Mouse (Mus musculus) c-Kit-negative CD71-positive TER-119-positive erythroid progenitor cells, embryonic 14.5 days (primary cell): ENCODE data around the gene Cers2.

ENCODE experiments used
- DNase-seq: peaks from one replicate; pipeline ENCODE4 v3.0.0-alpha.2; 2013; ENCODE audit warnings: low read depth, low spot score

Gene Cers2

DNA sequence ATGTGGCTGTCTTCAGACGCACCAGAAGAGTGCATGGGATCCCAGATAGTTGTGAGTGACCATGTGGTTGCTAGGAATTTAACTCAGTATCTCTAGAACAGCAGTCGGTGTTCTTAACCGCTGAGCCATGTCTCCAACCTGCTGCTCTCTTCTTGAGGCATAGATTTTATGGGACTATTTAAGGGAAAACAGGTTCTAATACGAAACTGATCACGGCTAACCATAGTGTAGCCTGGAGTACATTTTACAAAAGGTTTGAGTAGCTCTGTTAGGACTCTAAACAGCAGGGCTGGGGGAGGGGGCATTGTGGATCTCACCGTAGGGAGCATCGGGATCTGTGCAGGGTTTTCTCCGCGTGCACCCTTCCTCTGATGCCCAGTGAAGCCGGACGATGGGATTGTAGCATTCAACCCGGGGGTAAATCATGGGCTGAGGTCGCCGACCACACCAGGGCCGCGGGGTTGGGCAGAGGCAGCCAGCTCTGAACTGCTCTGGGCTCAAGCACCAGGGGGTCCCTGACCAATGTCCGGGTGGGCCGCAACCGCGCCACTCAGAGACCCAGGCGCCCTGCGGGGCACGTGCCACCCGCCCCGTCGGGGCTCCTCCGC, at the start of gene Cers2:
Gene Cers2, plus strand, starts transcription at position 306 of the 608 bp plus-strand sequence.
- DNase-seq, result no peak

DNA sequence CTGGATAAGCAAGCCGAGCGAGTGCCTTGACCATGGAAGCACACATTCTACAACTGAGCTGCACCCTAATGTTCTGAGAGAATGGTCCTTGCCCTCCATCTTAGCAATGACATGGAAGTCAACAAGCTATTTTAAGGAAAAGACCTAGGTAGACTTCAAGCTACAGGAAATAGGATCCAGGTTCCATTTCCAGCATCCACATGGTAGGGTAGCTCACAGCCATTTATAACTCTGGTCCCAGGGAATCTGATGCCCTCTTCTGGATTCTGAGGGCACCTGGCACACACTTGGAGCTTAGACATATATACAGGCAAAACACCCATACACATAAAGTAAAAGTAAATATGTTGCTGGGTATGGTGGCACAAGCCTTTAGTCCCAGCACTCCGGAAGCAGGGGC, 48.5 kb upstream of the Cers2 start:
- DNase-seq, result no peak

DNA sequence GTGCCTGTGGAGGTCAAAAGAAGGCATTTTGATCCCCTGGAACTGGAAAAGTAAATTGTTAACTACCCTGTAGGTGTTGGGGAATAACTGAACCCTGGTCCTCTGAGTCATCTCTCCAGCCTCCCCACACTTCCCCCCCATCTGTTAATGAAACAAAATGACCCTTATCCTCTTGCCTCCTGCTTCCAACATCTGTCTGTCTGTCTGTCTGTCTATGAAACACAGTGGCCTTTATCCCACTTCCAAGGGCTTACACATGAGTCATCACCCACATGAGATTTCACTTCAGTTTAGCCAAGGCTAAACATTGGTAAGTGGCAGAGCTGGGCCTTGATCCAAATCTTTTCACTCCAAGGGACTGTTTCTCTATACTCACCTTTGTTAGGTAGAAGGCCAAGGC, 46.7 kb upstream of the Cers2 start:
- DNase-seq, result no peak

DNA sequence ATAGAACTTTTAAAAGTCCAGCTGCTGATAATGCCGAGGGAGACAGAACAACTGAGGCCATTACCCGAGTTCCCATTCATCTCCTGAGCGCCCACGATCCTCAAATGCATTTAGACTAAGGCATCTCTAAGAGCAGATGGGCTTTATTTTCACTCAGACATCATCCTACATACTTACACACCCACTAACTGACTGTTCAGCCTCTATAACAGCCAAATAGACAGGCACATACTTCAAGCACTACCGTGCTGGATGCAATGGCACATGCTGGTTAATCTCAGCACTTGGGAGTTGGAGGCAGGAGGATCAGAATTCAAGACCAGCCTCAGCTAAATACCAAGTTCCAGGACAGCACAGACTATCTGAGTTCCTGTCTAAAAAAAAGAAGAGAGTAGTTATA, 44.8 kb upstream of the Cers2 start:
- no peak for DNase-seq

DNA sequence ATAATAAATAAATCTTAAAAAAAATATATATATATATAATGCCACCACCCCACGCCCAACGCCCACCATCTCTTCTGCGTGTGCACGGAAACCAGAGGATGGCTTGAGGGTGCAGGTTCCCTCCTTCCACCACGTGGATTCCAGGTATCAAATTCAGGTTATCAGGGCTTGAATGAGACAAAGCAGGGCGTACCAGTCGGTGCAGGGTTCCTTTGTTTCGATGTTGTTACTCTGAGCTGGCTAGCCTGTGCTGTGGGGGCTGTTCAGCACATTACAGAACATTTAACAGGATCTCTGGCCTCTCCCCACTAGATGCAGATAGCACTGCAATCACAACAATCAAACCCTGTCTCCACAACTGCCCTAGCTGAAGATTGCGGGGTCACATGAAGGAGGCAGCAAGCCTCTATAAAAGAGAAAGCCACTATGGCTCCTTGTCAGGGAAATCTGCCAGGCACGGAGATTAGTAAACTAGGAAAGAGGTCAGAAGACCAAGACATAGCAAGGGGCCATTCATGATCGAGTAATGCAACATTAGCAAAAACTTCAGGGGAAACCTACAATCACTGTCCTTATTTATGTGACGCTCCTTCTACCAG, 43.7 kb upstream of the Cers2 start:
- DNase-seq, result no peak

DNA sequence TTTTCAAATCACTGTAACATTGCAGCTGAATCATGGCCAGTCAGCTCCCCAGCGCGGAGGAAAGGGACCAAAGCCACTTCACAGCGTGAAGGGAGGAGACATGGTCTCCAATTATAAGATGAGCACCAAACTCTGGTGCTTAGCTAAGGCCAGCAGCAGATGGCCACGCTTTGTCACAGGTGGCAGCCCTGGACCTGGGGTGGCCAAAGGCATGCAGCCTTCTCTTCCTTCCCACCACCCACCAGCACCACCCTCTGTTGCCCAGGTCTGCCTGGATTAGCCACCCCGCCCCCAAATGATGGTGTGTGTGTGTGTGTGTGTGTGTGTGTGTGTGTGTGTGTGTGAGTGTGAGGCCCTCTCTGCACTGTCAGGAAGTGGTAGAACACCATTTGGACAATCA, 41.1 kb upstream of the Cers2 start:
- no peak for DNase-seq

DNA sequence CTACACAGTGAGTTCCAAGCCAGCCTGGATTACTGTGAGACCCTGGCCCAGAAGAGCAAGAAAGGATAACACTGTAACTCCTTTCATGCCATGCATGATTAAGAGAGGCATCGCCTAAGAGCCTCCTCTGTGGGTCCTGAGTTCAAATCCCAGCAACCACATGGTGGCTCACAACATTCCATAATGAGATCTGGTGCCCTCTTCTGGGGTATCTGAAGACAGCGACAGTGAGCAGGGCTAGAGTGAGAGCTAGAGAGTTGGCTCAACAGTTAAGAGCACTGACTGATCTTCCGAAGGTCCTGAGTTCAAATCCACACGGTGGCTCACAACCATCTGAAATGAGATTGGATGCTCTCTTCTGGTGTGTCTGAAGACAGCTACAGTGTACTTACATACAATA, 40.1 kb upstream of the Cers2 start:
- DNase-seq, result no peak

DNA sequence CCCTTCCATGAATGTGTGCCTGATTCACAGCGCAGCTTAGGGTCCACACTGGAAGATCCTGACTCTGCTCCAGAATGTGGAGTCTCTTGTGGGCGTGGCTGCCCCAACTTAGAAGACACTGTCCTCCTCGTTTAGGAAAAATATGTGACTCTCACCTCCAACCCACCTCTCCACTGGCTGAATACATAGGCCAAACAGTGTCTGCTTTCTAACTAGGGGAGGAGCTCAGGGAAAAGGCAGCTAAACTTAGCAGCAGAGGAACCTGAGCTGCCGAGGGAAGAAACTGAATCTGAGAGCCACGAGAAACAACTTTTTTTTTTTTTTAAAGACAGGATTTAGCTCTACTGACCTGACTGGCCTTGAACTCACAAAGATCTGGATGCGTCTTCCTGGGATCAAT, 39.4 kb upstream of the Cers2 start:
- DNase-seq, result no peak

DNA sequence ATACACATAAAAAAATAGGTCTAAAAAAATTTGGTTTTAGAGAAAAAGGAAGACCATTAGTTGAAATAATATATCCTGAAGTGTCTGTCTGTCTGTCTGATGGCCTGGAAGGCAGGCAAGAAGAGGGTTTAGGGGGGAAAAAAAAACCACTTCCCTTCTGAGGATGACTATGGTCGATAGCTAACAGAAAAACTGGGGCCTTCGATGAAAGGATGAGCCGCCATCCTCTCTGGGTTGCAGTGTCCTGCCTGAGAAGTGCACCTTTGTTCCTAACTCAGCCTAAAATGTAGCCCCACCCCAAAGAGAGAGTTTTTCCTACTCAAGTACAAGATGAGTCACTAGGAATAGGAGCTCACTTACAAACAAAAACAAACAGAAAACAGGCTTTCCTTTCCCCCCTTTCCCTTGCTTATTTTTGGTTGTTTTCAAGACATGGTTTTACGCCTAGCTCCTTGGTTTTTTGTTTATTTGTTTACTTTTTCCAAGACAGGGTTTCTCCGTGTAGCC, 38.1 kb upstream of the Cers2 start:
- no peak for DNase-seq

DNA sequence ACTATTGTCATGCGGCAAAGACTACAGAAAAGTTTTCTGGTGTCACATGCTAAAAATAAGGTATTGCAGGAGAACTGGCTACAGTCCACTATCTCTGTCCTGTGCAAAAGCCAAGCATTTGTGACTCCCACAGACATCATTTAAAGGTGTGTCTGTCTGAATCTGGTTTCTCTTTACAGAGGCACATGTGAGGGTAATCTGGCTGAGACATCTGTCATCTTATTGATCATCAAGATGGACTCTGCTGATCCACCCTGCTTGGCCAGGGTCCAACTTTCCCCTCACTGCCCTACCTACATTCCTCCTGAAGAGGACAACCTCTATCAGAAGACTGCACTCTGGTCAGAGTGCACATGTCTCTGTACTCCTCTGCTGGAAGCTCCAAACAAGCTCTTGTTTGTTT, 37.4 kb upstream of the Cers2 start:
- DNase-seq, result no peak

DNA sequence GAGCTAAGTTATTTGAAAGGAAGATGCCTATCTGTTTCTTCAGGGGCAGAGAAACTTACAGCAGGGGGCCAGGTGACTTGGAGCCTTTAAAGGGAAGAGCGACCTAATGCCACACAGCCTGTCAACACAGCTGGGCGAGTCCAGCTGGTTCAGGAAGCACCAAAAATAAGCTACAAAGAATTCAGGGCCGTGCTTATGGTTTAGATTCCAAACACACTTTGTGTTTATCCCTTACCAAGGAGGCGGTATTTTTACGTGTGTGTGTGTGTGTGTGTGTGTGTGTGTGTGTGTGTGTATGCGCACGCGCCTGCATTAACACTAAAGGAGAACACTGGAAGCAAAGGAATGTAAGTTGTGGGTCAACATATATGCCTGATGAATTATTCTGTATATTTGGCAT, 33.8 kb upstream of the Cers2 start:
- no peak for DNase-seq

DNA sequence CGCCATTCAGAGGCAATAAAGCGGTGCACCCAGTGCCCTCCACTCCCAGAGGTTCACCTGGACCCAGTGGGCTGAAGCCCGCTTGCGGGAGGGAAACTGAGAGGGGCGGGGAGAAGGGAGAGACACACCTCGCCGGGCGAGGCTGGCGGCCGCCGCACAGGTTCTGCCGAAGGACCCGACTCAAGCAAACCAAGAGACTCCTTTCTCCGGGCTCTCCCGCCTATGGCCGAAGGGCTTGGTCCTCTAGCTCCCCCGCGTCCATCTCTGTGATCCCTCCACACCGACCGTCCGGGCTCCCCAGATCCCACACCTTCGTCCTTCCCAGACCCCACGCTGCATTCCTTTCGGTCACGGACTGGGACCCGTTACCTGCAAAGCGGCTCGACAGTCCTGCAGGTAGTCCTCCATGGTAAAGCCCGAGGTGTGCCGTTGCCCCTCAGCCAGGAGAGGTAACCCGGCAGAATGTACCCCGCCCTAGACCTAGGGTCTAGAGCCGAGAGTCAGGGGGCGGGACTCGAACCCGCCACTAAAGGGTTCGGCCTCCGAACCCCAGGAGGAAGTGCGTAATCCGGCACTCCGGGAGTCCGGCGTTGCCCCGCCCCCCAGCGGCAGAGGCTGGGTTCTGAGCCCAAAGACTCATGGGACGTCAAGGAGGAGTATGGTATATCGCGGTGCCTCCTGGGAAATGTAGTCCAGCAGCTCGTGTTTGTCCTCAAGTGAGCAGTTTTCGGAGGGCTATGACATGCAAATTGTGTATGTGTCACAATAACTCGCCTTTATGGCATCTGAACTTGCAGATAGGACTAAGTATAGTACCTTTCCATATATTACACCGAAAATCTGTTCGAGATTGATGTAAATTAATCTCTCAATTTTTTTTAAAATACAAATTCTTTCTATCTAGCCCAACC, 33.1 kb upstream of the Cers2 start, which contains the start of the genes Mindy1 and Prune1:
Gene Mindy1, plus strand, starts transcription at position 130 of the 911 bp plus-strand sequence.
Gene Prune1, minus strand, starts transcription at position 861 of the 911 bp plus-strand sequence.
- DNase-seq, result peak; percentile 98

DNA sequence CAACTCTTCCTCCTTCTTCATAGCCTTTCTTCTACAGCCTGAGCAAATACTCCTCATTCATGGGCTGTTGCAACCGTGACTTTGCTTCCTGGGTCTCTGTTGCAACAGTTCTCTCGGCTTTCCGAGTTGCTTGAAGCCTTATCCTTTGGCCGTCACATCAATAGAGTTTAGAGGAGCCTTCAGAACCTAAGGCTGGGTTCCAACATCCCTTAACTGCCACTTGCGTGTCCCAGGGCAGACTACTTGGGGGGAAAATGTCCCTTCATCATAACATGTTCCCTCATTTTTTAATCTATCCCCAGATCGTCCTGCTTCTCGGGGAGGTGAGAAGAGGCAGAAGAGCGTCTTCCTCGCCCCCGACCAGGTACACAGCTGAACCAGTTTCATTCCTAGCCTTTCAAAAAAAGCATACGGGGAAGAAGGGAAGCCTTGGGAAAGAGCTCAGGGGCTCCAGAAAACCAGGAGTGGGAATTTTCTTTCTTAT, 32.2 kb upstream of the Cers2 start:
- DNase-seq, result peak; percentile 58

DNA sequence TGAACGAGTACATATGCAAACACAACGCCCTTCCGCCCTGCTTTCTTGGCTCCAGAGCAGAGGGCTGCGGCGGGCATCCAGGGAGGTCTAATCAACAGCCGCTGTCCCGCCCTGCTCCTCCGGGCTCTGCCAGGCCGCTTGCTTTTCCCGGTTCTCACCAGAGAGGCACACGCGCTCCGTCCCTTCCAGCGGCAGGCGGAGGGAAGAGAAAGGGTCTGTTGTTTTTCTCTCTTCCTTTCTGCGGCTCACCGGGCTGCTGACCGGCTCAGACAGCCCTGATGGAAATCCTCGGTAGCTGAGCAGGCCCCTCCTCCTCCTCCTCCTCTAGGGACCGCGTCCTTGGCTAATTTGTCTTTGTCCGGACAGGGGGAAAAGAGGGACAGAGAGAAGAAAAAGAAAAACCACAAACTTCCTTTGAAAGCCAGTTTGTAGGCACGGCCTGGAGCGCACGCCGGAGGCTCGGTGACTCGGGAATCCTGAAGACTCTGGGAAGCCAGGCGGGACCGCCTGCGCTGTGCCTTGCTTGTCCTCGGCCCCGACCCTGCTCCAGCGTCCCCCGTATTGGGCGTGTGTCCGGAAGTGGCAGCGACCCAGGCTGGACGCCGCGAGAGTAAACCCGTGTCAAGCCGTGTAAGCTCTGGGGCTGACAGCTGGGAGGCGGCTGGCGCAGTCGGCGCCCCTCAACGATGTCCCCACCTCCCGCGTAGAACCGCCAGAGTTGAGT, 31.6 kb upstream of the Cers2 start:
- peak; percentile 75 for DNase-seq

DNA sequence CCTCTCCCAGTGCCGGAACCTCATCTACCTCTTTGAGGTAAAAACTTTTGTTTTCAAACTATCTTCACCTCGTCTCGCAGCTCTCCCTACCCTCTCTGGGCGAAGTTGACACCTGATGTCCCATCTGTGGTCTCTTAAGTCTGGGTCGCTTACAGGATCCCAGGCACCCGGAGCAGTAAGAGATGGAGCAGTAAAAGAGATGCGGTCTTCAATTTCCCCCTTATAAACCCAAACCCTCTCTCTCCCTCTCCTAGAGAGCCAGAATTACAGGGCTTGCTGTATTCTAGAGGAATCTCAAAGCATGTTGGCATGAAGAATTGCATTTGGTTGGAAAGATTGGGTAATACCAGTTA, 31.0 kb upstream of the Cers2 start:
- DNase-seq, result no peak

DNA sequence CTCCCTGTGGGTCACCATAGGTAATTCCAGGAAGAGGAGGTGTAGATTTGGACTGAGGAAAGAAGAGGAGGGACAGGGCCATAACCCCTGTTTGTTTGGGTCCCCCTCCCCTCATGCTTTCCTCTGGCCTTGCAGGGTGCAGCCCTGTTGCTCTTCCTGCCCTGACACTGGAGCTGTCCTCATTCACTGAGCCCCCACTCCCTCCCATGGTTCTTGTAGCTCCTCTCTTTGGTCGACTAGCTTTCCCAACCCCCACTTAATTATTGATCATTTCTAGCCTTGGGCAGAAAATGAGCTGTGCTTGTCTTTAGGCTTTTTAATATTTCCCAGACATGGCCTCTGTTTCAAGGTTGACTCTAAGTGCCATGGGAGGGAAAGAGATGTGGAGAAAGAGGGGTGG, 30.5 kb upstream of the Cers2 start:
- no peak for DNase-seq

DNA sequence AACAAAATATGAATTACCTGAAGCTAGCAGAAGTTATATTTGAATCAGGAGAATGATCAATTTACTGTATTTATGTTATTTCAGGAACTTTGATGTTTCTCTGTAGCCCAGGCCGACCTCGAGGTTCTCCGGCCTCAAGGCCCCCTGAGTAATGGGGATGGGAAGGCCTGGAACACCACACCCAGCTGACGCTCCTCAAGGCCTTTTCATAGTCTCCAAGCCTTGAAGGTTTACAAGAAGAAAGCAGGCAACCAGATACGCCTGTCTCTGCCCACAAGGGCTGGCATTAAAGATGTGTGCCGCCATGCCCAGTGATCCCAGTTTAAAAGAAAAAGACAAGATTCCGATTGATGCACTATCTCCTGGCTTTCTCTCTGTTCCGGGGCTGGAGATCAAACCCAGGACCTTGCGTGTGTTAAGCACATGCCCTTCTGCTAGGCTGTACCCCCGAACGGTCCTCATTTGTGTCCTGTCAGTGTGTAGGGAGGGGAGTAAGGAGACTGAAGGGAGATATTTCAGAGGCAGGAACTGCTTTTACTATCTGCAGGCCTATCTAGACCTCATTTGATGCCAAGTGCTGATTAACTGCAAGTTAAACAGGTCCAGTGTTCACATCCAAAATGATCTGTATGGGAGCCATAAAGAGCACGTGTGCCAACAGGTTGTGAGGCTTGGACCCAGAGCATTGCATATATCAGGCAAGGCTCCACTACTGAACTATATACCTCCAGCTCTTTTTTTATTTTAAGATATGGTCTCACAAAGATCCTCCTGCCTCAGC, 29.9 kb upstream of the Cers2 start:
- DNase-seq, result no peak

DNA sequence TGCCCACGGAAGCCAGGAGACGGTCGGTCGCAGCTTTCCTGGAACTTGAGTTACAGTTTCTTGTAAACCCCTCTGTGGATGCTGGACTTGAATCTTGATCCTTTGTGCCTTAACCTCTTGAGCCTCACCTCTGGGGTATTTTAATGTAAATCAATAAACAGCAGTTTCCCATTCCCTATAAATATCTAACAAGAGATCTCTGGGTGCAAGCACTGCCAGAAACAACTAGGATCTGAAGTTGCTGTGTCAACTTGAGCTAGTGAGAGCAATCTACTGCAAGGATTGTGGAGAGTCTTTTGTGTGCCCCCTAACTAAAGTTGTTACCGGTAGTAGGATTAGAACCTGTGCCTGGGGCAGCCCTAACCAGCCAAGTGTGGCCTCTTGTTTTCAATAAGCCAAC, 29.2 kb upstream of the Cers2 start:
- DNase-seq, result no peak

DNA sequence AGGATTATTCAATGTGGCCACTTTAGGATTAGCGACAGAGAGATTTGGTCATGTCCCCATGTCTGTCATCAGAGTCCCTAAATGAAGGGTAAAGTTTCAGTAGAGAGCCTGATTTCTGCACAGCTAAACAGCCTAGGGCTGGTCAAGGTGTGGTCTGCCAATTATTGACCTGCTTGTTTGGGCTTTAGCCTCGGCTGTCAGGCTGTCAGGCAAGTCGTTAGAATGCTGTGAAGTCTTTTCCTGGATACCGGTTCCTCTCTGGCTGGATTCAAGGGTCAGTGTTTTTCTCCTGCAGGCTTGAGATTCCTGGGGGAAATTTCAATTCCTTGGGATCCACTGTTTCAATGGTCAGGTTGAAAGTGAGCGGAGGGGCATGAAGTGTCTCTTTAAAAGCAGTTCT, 28.6 kb upstream of the Cers2 start:
- DNase-seq, result no peak

DNA sequence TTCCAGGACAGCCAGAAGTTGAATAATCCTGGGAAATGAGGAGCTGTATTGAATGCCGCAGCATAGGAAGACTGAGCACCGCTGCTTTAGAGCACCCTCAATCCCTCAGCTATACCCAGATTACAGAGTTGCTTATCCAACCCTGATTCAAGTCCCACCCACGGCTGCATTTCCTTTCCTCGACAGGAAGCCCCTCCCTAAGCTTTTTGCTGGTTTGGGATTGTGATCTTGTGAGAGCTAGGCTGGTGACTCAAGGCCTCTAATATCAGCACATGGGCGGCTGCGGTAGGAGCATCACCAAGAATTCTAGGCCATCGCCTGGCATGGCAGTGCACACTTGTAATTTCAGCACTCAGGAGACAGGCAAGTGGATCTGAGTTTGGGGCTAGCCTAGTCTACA, 28.1 kb upstream of the Cers2 start:
- no peak for DNase-seq

DNA sequence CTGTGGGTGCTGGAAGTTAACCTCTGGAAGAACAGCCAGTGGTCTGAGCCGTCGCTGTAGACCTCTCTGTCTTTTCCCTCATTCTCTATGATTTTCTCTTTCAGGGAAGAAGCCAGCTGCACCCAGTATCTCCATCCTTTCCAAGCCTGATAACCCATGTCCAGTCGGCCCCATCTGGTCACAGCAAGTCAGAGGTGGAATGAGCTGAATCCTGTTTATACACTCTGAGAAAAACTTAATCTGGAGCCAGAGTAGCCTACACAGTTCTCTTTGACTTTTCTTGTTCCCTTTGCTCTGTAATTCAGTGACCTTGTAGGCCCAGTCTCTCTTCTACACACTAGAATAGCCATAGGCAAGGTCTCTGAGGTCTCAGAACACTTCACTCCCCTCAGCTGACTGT, 27.1 kb upstream of the Cers2 start:
- DNase-seq, result no peak
